Mouse (Mus musculus): ENCODE results near the gene Itsn1. TPM values are rescaled to one million over a fixed set of nuclear protein-coding genes. Genes with fewer than 3 reads are reported as not detected.

Gene Itsn1
- total RNA-seq, 2 experiments from 2014 or later, result 54.5 to 59.7 TPM

GRCm38 (mm10) chr16:91729821-91730441 lies 850 bp downstream of the Itsn1 start:
- no peak for DNase-seq (ENCODE audit: low spot score in 2 of 2)

GRCm38 (mm10) chr16:91730446-91730845 lies 1.4 kb downstream of the Itsn1 start:
- no peak for DNase-seq (ENCODE audit: low spot score in 2 of 2)

GRCm38 (mm10) chr16:91732816-91733215 lies 3.7 kb downstream of the Itsn1 start:
- no peak for DNase-seq (ENCODE audit: low spot score in 2 of 2)

- no peak for DNase-seq (ENCODE audit: low spot score in 2 of 2)
Observed at GRCm38 (mm10) chr16:91734771-91735170, 5.7 kb downstream of the Itsn1 start.

GRCm38 (mm10) chr16:91736046-91736816 lies 7.2 kb downstream of the Itsn1 start:
- DNase-seq (ENCODE audit: low spot score in 2 of 2), result no peak

- DNase-seq (ENCODE audit: low spot score in 2 of 2), result no peak
Observed at GRCm38 (mm10) chr16:91738505-91738904, 9.4 kb downstream of the Itsn1 start.

- DNase-seq (ENCODE audit: low spot score in 2 of 2), result no peak
Observed at GRCm38 (mm10) chr16:91740184-91740917, 11.3 kb downstream of the Itsn1 start.

GRCm38 (mm10) chr16:91740918-91741255 lies 11.8 kb downstream of the Itsn1 start:
- no peak for DNase-seq (ENCODE audit: low spot score in 2 of 2)

- no peak for DNase-seq (ENCODE audit: low spot score in 2 of 2)
Observed at GRCm38 (mm10) chr16:91743055-91743454, 14.0 kb downstream of the Itsn1 start.

- DNase-seq (ENCODE audit: low spot score in 2 of 2), result no peak
Observed at GRCm38 (mm10) chr16:91746101-91746950, 17.2 kb downstream of the Itsn1 start.

- no peak for DNase-seq (ENCODE audit: low spot score in 2 of 2)
Observed at GRCm38 (mm10) chr16:91747567-91747966, 18.5 kb downstream of the Itsn1 start.

- DNase-seq (ENCODE audit: low spot score in 2 of 2), result no peak
Observed at GRCm38 (mm10) chr16:91751644-91752385, 22.7 kb downstream of the Itsn1 start.

- no peak for DNase-seq (ENCODE audit: low spot score in 2 of 2)
Observed at GRCm38 (mm10) chr16:91753611-91754010, 24.5 kb downstream of the Itsn1 start.

GRCm38 (mm10) chr16:91754957-91755356 lies 25.9 kb downstream of the Itsn1 start:
- DNase-seq (ENCODE audit: low spot score in 2 of 2), result no peak

- no peak for DNase-seq (ENCODE audit: low spot score in 2 of 2)
Observed at GRCm38 (mm10) chr16:91761202-91761601, 32.1 kb downstream of the Itsn1 start.

GRCm38 (mm10) chr16:91761761-91762160 lies 32.7 kb downstream of the Itsn1 start:
- no peak for DNase-seq (ENCODE audit: low spot score in 2 of 2)

GRCm38 (mm10) chr16:91762476-91762875 lies 33.4 kb downstream of the Itsn1 start:
- DNase-seq (ENCODE audit: low spot score in 2 of 2), result no peak

GRCm38 (mm10) chr16:91763975-91764374 lies 34.9 kb downstream of the Itsn1 start:
- DNase-seq (ENCODE audit: low spot score in 2 of 2), result no peak

- DNase-seq (ENCODE audit: low spot score in 2 of 2), result no peak
Observed at GRCm38 (mm10) chr16:91764414-91764813, 35.3 kb downstream of the Itsn1 start.

- DNase-seq (ENCODE audit: low spot score in 2 of 2), result no peak
Observed at GRCm38 (mm10) chr16:91765121-91765815, 36.2 kb downstream of the Itsn1 start.

Measured in adrenal gland, postnatal 4 days (tissue).